Mouse (Mus musculus) liver, embryonic 11.5 days (tissue): ENCODE results near the gene Pold4. TPM values are rescaled to one million over a fixed set of nuclear protein-coding genes. Genes with fewer than 3 reads are reported as not detected.

Experiments used
- ATAC-seq: fragments of 200-750 bp; cut with Nextera tagmentation; replicated peaks from 2 replicates; pipeline ENCODE4 v1.8.0; 2017; ENCODE audit warnings: moderate number of reproducible peaks, mild to moderate bottlenecking, moderate TSS enrichment, moderate library complexity; ENCODE audit not compliant: low FRiP score
- DNase-seq: peaks from one replicate; pipeline ENCODE4 v3.0.0-alpha.2; 2017; ENCODE audit warnings: low spot score
- H3K27ac ChIP-seq: fragments of 300-500 bp; sonication (generic); 2 replicates; pipeline ENCODE4 v1.5.1; 2014; ENCODE audit warnings: mild to moderate bottlenecking, low read depth, low read length, control low read depth
- H3K27me3 ChIP-seq: fragments of 300-500 bp; sonication (generic); replicated peaks from 2 replicates; pipeline ENCODE4 v1.6.1; 2014; ENCODE audit warnings: low read length, mixed read lengths; ENCODE audit not compliant: control insufficient read depth, insufficient read depth
- H3K36me3 ChIP-seq: fragments of 300-500 bp; sonication (generic); 2 replicates; pipeline ENCODE4 v1.6.1; 2014; ENCODE audit warnings: mild to moderate bottlenecking, low read length, moderate library complexity, mixed read lengths; ENCODE audit not compliant: control insufficient read depth, insufficient read depth
- H3K4me1 ChIP-seq: fragments of 300-500 bp; sonication (generic); replicated peaks from 2 replicates; pipeline ENCODE4 v1.6.1; 2014; ENCODE audit warnings: low read length, mixed read lengths; ENCODE audit not compliant: control insufficient read depth, insufficient read depth
- H3K4me2 ChIP-seq: fragments of 300-500 bp; sonication (generic); 2 replicates; pipeline ENCODE4 v1.6.1; 2014; ENCODE audit warnings: mild to moderate bottlenecking, control low read depth, moderate library complexity
- H3K4me3 ChIP-seq: fragments of 300-500 bp; sonication (generic); 2 replicates; pipeline ENCODE4 v1.5.1; 2014; ENCODE audit warnings: low read depth, low read length, control low read depth
- H3K9ac ChIP-seq: fragments of 300-500 bp; sonication (generic); 2 replicates; pipeline ENCODE4 v1.6.1; 2014; ENCODE audit warnings: low read depth, low read length, control low read depth
- H3K9me3 ChIP-seq: fragments of 300-500 bp; sonication (generic); 2 replicates; pipeline ENCODE4 v1.6.1; 2016; ENCODE audit warnings: low read length, inconsistent platforms, mixed read lengths; ENCODE audit not compliant: control insufficient read depth
- WGBS: fragments of 180-500 bp; shearing (Covaris S2); extraction: QIAGEN DNeasy Blood & Tissue Kit; methylation state at CpG from one replicate; pipeline ENCODE4 v1.1.7; 2014; 5-methylcytosine and 5-hydroxymethylcytosine counted together
- polyA plus RNA-seq: library from polyadenylated mRNA; unstranded; fragments of >200 nt; fragmentation: Nextera tagmentation; extraction: Ambion mirVana; gene quantifications from 2 replicates; pipeline ENCODE4 v1.2.1, GENCODE M21; 2014

Gene Pold4
- polyA plus RNA-seq, 1 experiment from 2014 or later = 24.9 TPM

DNA sequence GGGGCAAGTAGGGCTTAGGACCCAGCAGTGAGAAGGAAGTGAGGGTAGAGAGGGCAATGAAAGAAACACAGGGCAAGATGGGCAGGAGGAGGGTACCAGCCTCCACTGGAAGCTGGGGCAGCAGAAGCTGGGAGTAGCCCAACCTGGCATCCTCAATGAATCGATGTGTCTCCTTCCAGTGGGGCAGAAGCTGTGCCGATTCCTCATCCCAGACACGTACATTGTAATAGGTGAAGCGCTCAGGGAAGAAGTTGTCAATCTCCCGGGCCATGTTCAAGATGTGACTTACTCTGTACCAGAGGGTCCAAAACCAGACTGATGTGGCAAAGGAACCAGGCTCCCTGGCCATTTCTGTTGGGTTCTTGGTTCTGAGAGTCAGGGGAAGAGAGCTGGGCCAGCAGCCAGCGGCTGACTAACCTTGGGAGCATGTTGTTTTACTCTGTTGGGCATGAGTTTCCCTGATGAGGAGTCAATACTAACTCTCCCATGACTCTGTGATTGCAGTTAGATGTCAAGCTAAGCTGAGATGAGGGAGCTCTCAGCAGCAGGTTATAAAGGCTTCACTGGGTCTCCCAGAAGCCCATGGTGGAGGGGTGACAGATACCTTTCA, 32.6 kb downstream of the Pold4 start:
- ATAC-seq (no peak), DNase-seq (no peak)
- 89% methylated on average over 6 of the region's 6 CpGs for WGBS
- H3K9ac ChIP-seq = no peak overlapping the region
- H3K4me2 ChIP-seq = no peak overlapping the region
- H3K36me3 ChIP-seq = no peaks in the 10 kb centered on the region
- H3K9me3 ChIP-seq = no peaks in the 10 kb centered on the region
- no peak overlapping the region for H3K4me3 ChIP-seq
- peaks cover 20% of the 10 kb centered on the region for H3K4me1 ChIP-seq
- H3K27ac ChIP-seq = no peak overlapping the region
- H3K27me3 ChIP-seq = 0 out of 2 replicates have a peak, but pooled peaks cover 5% of the 10 kb centered on the region

DNA sequence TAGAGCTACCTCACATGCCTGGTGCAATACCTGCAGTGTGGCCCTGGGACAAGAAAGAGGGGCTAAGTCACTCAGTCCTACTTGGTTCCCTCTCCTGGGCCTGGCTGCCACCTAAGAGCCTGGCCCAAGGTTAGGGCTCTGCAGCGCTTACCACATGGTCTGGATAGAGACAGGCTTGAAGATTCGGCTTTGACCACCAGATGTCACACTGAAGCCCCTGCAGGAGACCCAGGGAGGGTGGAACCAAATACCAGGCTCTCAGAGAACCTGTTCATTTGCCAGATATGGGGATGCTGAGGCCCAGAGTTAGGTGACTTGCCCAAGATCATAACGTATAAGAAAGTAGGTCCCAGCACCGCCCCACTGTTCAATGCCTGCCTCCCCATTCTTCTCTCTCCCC, 34.3 kb downstream of the Pold4 start:
- no peaks in the 10 kb centered on the region for H3K36me3 ChIP-seq
- H3K4me2 ChIP-seq = no peak overlapping the region
- no peak overlapping the region for H3K27ac ChIP-seq
- ATAC-seq (no peak), DNase-seq (no peak)
- 60% methylated on average over 4 of the region's 4 CpGs for WGBS
- 0 out of 2 replicates have a peak, but pooled peaks cover 8% of the 10 kb centered on the region for H3K27me3 ChIP-seq
- H3K4me3 ChIP-seq = no peak overlapping the region
- no peaks in the 10 kb centered on the region for H3K9me3 ChIP-seq
- peaks cover 14% of the 10 kb centered on the region for H3K4me1 ChIP-seq
- H3K9ac ChIP-seq = no peak overlapping the region

DNA sequence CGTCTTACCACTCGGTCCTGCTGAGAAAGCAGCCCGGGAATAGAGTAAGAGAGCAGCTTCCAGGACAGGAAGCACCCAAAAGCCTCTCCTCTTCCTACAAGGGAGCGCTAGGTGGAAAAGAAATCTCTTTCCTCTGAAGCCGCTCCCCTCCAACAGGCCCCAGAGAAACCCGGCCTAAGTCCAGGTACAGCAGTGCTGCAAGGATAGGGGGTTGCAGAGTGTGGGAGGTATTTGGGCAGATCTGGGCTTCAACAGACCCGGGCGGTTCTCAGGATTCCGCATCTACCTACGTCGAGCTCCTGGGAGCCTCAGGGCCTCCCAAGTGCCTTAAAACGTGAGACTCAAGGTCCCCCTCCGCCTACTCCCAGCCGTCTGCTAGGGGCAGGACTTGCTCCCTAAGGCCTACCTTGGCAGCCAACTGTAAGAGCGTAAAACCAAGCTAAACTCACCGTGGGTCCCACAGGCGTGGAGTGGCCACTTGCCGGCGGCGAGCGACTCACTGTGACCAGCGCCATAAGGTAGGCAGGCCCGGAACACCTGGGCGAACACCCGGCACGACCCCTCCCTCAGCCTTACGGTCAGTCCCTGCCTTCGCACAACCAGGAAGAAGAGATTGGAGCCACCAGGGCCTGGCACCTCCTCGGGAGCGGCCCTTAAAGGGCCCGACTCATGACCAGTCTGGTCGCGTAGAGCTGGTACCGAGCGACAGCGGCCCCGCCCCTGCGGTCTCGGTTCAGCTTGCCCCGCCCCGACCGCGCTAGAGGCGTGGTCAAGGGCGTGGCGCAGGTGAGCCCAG, 37.1 kb downstream of the Pold4 start, which contains the start of gene Ssh3:
TSS of gene Ssh3 (minus strand) at position 615 of the 796 bp plus-strand sequence.
- H3K27ac ChIP-seq = no peak within 1 kb of the TSS
- DNase-seq (no peak), ATAC-seq (peak; percentile 76)
- H3K4me2 ChIP-seq = peak within 1 kb of the TSS; percentile 87
- 10% methylated on average over 46 of the region's 46 CpGs for WGBS
- H3K9ac ChIP-seq = peak within 1 kb of the TSS; percentile 55
- peak within 1 kb of the TSS; percentile 51 for H3K4me3 ChIP-seq
- H3K27me3 ChIP-seq = 0 out of 2 replicates have a peak, but pooled peaks cover 8% of the 10 kb centered on the region
- H3K4me1 ChIP-seq = peaks cover 7% of the 10 kb centered on the region
- H3K36me3 ChIP-seq = no peaks in the 10 kb centered on the region
- H3K9me3 ChIP-seq = no peaks in the 10 kb centered on the region

DNA sequence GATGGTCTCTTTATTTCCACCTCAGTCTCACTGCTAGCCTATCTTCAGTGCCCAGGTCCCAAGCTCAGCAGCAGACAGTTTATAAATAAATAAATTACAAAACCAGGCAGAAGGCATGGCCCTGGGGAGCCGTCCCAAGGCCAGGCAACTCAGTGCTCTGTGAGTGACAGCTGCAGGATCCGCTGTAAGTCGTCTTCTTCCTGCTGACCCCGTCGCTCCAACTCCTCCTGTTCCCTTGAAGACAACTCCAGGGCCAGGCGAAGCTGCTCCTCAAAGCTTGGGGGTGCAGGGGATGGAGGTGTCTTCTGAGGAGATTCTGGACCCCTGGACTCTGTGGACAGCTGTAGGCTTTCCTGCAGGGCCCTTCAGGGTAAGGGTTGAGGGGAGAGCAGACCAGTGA, 38.5 kb downstream of the Pold4 start:
- Histone ChIP-seq H3K9me3 (no peaks in the 10 kb centered on the region), H3K27me3 (0 out of 2 replicates have a peak, but pooled peaks cover 8% of the 10 kb centered on the region), H3K36me3 (no peaks in the 10 kb centered on the region), H3K4me1 (peaks cover 7% of the 10 kb centered on the region), H3K27ac (no peak overlapping the region), H3K9ac (no peak overlapping the region), H3K4me3 (no peak overlapping the region), H3K4me2 (no peak overlapping the region)
- no peak for DNase-seq
- 60% methylated on average over 6 of the region's 6 CpGs for WGBS
- ATAC-seq = no peak

DNA sequence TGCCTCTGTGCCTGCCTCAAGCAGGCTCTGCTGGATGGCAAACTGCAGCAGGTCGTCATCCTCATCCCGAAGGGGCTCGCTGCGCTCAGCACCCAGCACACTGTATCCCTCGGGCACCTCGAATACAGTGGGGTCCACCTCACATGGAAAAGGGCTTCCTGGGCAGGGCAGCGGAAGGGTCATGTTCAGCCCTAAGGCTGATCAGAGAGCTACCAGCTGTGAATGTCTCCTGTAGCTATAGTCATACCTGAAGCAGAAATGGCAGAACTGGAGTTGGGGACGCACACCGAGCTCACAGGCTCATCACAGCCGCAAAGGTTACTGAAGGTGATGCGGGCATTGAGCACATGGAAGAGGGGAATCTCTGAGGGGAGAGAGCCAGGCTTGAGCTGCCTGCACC, 39.3 kb downstream of the Pold4 start:
- H3K27ac ChIP-seq = no peak overlapping the region
- H3K9me3 ChIP-seq = no peaks in the 10 kb centered on the region
- H3K9ac ChIP-seq = no peak overlapping the region
- H3K4me3 ChIP-seq = no peak overlapping the region
- DNase-seq = no peak
- H3K27me3 ChIP-seq = 0 out of 2 replicates have a peak, but pooled peaks cover 8% of the 10 kb centered on the region
- no peaks in the 10 kb centered on the region for H3K36me3 ChIP-seq
- 92% methylated on average over 11 of the region's 11 CpGs for WGBS
- peaks cover 7% of the 10 kb centered on the region for H3K4me1 ChIP-seq
- H3K4me2 ChIP-seq = no peak overlapping the region
- ATAC-seq = no peak

DNA sequence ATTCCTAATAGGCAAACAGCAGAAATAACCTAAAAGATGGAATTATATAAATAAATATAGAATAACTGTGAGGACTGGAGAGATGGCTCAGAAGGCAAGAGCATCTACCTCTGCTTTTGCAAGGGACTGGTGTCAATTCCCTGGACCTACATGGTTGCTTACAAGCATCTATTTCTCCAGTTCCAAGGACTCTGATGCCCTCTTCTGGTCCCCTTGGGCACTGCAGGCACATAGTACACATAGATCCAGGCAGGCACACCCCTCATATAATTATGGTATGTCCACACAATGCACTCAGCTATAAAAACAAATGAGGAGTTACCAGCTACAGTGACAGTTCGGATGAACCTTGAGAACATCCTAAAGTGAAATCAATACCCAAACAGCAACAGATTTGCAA, 47.8 kb downstream of the Pold4 start:
- 89% methylated on average over 1 of the region's 1 CpGs for WGBS
- DNase-seq (no peak), ATAC-seq (no peak)
- Histone ChIP-seq H3K4me1 (peaks cover 2% of the 10 kb centered on the region), H3K36me3 (no peaks in the 10 kb centered on the region), H3K4me2 (no peak overlapping the region), H3K4me3 (no peak overlapping the region), H3K27ac (no peak overlapping the region), H3K27me3 (0 out of 2 replicates have a peak, but pooled peaks cover 2% of the 10 kb centered on the region), H3K9ac (no peak overlapping the region), H3K9me3 (no peaks in the 10 kb centered on the region)

DNA sequence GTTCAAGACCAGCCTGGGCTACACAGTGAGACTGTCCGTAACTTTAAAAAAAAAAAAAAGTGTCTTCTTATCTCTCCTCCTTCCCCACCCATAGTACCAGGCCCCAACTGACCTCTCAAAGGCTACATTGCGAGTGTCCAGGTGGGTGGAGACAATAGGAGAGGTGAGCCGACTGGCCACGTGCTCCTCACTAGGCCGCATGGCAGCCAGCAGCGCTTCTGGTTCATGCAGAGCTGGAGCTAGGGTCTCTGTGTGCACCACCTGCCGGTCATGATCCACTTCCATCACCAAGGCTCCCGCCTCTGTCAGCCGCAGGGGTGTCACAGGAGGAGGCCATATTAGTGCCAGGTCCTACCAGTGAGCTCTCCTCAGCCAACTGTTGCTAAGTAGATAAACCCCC, 48.7 kb downstream of the Pold4 start:
- no peak for ATAC-seq
- Histone ChIP-seq H3K36me3 (no peaks in the 10 kb centered on the region; the same call in 1 of the 2 replicates), H3K9me3 (no peaks in the 10 kb centered on the region), H3K4me1 (peaks cover 2% of the 10 kb centered on the region), H3K4me3 (no peak overlapping the region), H3K27me3 (0 out of 2 replicates have a peak, but pooled peaks cover 2% of the 10 kb centered on the region), H3K9ac (no peak overlapping the region), H3K27ac (no peak overlapping the region), H3K4me2 (no peak overlapping the region)
- 89% methylated on average over 9 of the region's 9 CpGs for WGBS
- no peak for DNase-seq

DNA sequence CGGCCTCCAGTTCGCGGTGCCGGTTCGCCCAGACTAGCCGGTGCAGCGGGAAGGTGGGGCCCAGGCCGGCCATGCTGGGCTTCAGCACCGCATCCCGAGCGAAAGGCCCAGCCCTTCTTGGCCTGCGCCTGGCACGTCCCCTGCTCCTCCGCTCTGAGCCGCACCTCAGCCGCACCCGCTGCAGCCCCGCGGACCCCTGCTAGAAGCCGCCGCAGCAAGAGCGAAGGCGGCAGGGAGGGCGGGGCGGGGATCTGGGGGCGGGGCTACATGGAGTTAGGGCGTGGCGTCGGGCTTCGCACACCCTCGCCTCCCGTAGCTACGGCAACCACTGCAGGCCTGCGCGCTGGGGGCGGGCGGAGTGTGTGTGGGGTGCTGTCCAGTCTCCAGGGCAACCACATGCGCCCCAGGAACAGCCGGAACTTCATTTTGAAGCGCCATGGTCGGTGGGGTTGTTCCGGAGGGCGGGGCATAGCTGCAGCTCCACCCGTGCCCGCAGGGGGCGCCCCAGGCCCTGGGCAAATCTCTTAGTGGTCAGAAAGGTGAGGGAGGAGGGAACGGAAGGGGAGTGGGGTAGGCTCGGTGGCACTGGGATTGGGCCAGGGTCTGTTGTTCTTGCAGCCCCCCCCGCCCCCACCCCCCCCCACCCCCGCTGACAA, 51.3 kb downstream of the Pold4 start, which contains the start of gene Ankrd13d:
TSS of gene Ankrd13d (minus strand) at position 240 of the 656 bp plus-strand sequence.
- H3K36me3 ChIP-seq = peaks cover 21% of the 10 kb centered on the region
- WGBS = under 1% methylated on average over 50 of the region's 50 CpGs
- H3K4me1 ChIP-seq = peaks cover 2% of the 10 kb centered on the region
- H3K9me3 ChIP-seq = no peaks in the 10 kb centered on the region
- 0 out of 2 replicates have a peak, but pooled peaks cover 2% of the 10 kb centered on the region for H3K27me3 ChIP-seq
- ATAC-seq = peak; percentile 89
- H3K4me3 ChIP-seq = peak within 1 kb of the TSS; percentile 71
- peak within 1 kb of the TSS; percentile 95 for H3K4me2 ChIP-seq
- H3K9ac ChIP-seq = peak within 1 kb of the TSS; percentile 70
- peak; percentile 87 for DNase-seq
- H3K27ac ChIP-seq = peak within 1 kb of the TSS; percentile 13; the same call in 1 of the 2 replicates
